9 mouse cellular contexts compared by ENCODE assay signal in genomic region chr10:75556026-75556425, GRCm38 (mm10). TPM values are rescaled to one million over a fixed set of nuclear protein-coding genes. Genes with fewer than 3 reads are reported as not detected.
A peak's percentile ranks its signal among the peaks of the same experiment; 100 is the strongest.
DNase-seq lines count a peak whose midpoint lies in the region; ATAC-seq and TF ChIP-seq lines count a peak whose summit lies in the region.
"Had no signal": no experiment of that assay in that cellular context is flagged by ENCODE, and none has a peak within 500 bp of the region (broad histone marks: within the 10 kb centered on the region; RNA-seq: fewer than 3 reads in every experiment).

No protein-coding gene starts in this region.

- H3K4me2 ChIP-seq in intestine, embryonic 15.5 days (replicated peaks): no peak overlapping the region
- no peak overlapping the region for H3K4me2 ChIP-seq in intestine, postnatal 0 days (replicated peaks; ENCODE audit: low read depth)

- no peaks in the 10 kb centered on the region for H3K9me3 ChIP-seq in intestine, embryonic 15.5 days
- H3K9me3 ChIP-seq in intestine, postnatal 0 days (ENCODE audit: control insufficient read depth): no peaks in the 10 kb centered on the region
- H3K9me3 ChIP-seq: G1E had no signal

- DNase-seq in cerebellum, adult 8-10 months: peak; percentile 45
- peak; percentile 57 to 71 for DNase-seq in frontal cortex, postnatal 36 days (ENCODE audit: low spot score in 2 of 2)
- DNase-seq in left cerebral cortex, postnatal 14 days (ENCODE audit: low spot score in 2 of 2): peak; percentile 72 to 84
- peak; percentile 90 for DNase-seq in right cerebral cortex, postnatal 10 days (ENCODE audit: low spot score in 2 of 2)
- DNase-seq in ovary, postnatal 14 days (ENCODE audit: low spot score): no peak
- no peak for DNase-seq in gastrocnemius, adult 8-10 months (ENCODE audit: low spot score in 2 of 2)

- H3K4me3 ChIP-seq in intestine, embryonic 15.5 days (replicated peaks): no peak overlapping the region
- no peak overlapping the region for H3K4me3 ChIP-seq in intestine, postnatal 0 days (ENCODE audit: low read depth, low read length)

- H3K27ac ChIP-seq in intestine, embryonic 15.5 days: no peak overlapping the region
- no peak overlapping the region for H3K27ac ChIP-seq in intestine, postnatal 0 days (ENCODE audit: low read depth, low read length)

- peak; percentile 30; the same call in 1 of the 2 replicates for ATAC-seq in intestine, embryonic 15.5 days
- no peak for ATAC-seq in intestine, postnatal 0 days

- no peaks in the 10 kb centered on the region for H3K36me3 ChIP-seq in intestine, embryonic 15.5 days
- H3K36me3 ChIP-seq in intestine, postnatal 0 days (ENCODE audit: control insufficient read depth, insufficient read depth): no peaks in the 10 kb centered on the region
- H3K36me3 ChIP-seq: G1E had no signal

- intact Hi-C loops in left cerebral cortex, postnatal 14 days (cut with DNase I): no loop called here

- H3K9ac ChIP-seq in intestine, embryonic 15.5 days: no peak overlapping the region
- no peak overlapping the region for H3K9ac ChIP-seq in intestine, postnatal 0 days (ENCODE audit: low read depth, low read length)

- no peak for TF ChIP-seq CTCF in intestine, postnatal 0 days (IDR thresholded peaks at IDR 0.05; ENCODE audit: low read depth)

- 65% methylated on average over 9 of the region's 9 CpGs for WGBS in intestine, embryonic 15.5 days
- 60% methylated on average over 9 of the region's 9 CpGs for WGBS in intestine, postnatal 0 days

- peaks cover 23% of the 10 kb centered on the region for H3K4me1 ChIP-seq in intestine, embryonic 15.5 days (replicated peaks)
- 0 out of 2 replicates have a peak, but pooled peaks cover 5% of the 10 kb centered on the region for H3K4me1 ChIP-seq in intestine, postnatal 0 days (replicated peaks; ENCODE audit: control insufficient read depth, insufficient read depth, low read length)

- peaks cover 20% of the 10 kb centered on the region for H3K27me3 ChIP-seq in intestine, embryonic 15.5 days (replicated peaks)
- peaks cover 25% of the 10 kb centered on the region for H3K27me3 ChIP-seq in intestine, postnatal 0 days (replicated peaks; ENCODE audit: control insufficient read depth, insufficient read depth, low read length)

RNA-seq across cellular contexts. Expression of gene Lrrc75b, which starts 4.1 kb away (rescaled TPM):
- 2.1 and 2.7 TPM in 2 replicates for polyA plus RNA-seq in intestine, embryonic 15.5 days (2015; fragmentation: Nextera tagmentation; extraction: Ambion mirVana)
- 1.2 and 1.8 TPM in 2 replicates for polyA plus RNA-seq in intestine, postnatal 0 days (2015; fragmentation: Nextera tagmentation; extraction: Ambion mirVana)
- total RNA-seq in left cerebral cortex, postnatal 14 days (2021): 10 to 100 TPM; 10.0 to 11.4 TPM
- under 1 TPM in 1 of 4 experiments, not detected in 3; 0.07 TPM for total RNA-seq in gastrocnemius, adult 8-10 months (2022)
- polyA plus RNA-seq: G1E had no signal

RNA-seq across cellular contexts. Expression of gene Ggt1, which starts 5.4 kb away (rescaled TPM):
- 46.5 and 63.7 TPM in 2 replicates for polyA plus RNA-seq in intestine, embryonic 15.5 days (2015; fragmentation: Nextera tagmentation; extraction: Ambion mirVana)
- polyA plus RNA-seq in intestine, postnatal 0 days (2015; fragmentation: Nextera tagmentation; extraction: Ambion mirVana): 131 and 132 TPM in 2 replicates
- 1 to 10 TPM; 1.5 to 1.6 TPM for total RNA-seq in left cerebral cortex, postnatal 14 days (2021)
- total RNA-seq in gastrocnemius, adult 8-10 months (2022): not detected
- total RNA-seq: G1E had no signal
- polyA plus RNA-seq: G1E had no signal

RNA-seq across cellular contexts. Expression of gene Ggt5, which starts 33.1 kb away (rescaled TPM):
- polyA plus RNA-seq in intestine, embryonic 15.5 days (2015; fragmentation: Nextera tagmentation; extraction: Ambion mirVana): 7.5 and 7.9 TPM in 2 replicates
- polyA plus RNA-seq in intestine, postnatal 0 days (2015; fragmentation: Nextera tagmentation; extraction: Ambion mirVana): 4.0 and 4.9 TPM in 2 replicates
- 1 to 10 TPM; 4.4 to 4.5 TPM for total RNA-seq in left cerebral cortex, postnatal 14 days (2021)
- 1 to 10 TPM; 1.2 to 2.5 (median 2.0) TPM for total RNA-seq in gastrocnemius, adult 8-10 months (2022)
- polyA plus RNA-seq: G1E had no signal

RNA-seq across cellular contexts. Expression of gene Gucd1, which starts 38.3 kb away (rescaled TPM):
- 39.8 and 46.7 TPM in 2 replicates for polyA plus RNA-seq in intestine, embryonic 15.5 days (2015; fragmentation: Nextera tagmentation; extraction: Ambion mirVana)
- 80.9 and 84.6 TPM in 2 replicates for polyA plus RNA-seq in intestine, postnatal 0 days (2015; fragmentation: Nextera tagmentation; extraction: Ambion mirVana)
- total RNA-seq in left cerebral cortex, postnatal 14 days (2021): 10 to 100 TPM; 20.6 to 23.1 TPM
- total RNA-seq in gastrocnemius, adult 8-10 months (2022): 10 to 100 TPM; 46.7 to 68.3 (median 56.0) TPM

RNA-seq across cellular contexts. Expression of gene Snrpd3, which starts 38.7 kb away (rescaled TPM):
- polyA plus RNA-seq in intestine, embryonic 15.5 days (2015; fragmentation: Nextera tagmentation; extraction: Ambion mirVana): 147 and 156 TPM in 2 replicates
- 62.6 and 63.3 TPM in 2 replicates for polyA plus RNA-seq in intestine, postnatal 0 days (2015; fragmentation: Nextera tagmentation; extraction: Ambion mirVana)
- total RNA-seq in left cerebral cortex, postnatal 14 days (2021): 10 to 100 TPM; 78.1 to 84.3 TPM
- 10 to 100 TPM; 67.9 to 78.5 (median 70.7) TPM for total RNA-seq in gastrocnemius, adult 8-10 months (2022)

Comparison
In these comparisons a context has a peak if more than half of its experiments do, and no peak if none do; other contexts are left out.
1. DNase-seq: peak in cerebellum, adult 8-10 months (single experiment), frontal cortex, postnatal 36 days (2 of 2), left cerebral cortex, postnatal 14 days (2 of 2) and right cerebral cortex, postnatal 10 days (2 of 2); none in ovary, postnatal 14 days (single experiment) and gastrocnemius, adult 8-10 months (0 of 2).
2. RNA of gene Lrrc75b, which starts 4.1 kb away (total RNA-seq): 10.0 to 11.4 TPM in left cerebral cortex, postnatal 14 days; 0.07 TPM in gastrocnemius, adult 8-10 months; every median in the first group is over 10 times any median in the second.